Mouse (Mus musculus) midbrain, embryonic 10.5 days (tissue): ENCODE measurements around the gene Ccdc85c. TPM values are rescaled to one million over a fixed set of nuclear protein-coding genes. Genes with fewer than 3 reads are reported as not detected.

Experiments
- DNase-seq: peaks from one replicate; pipeline ENCODE4 v3.0.0-alpha.2; 2017; ENCODE audit warnings: low spot score
- H3K27ac ChIP-seq: fragments of 300-500 bp; sonication (generic); replicated peaks from 2 replicates; pipeline ENCODE4 v1.5.1; 2016; ENCODE audit warnings: mild to moderate bottlenecking
- H3K27me3 ChIP-seq: fragments of 300-500 bp; sonication (generic); 2 replicates; pipeline ENCODE4 v1.6.1; 2016; ENCODE audit warnings: low read depth, mild to moderate bottlenecking; ENCODE audit not compliant: poor library complexity, severe bottlenecking
- H3K36me3 ChIP-seq: fragments of 300-500 bp; sonication (generic); 2 replicates; pipeline ENCODE4 v1.6.1; 2016; ENCODE audit warnings: mild to moderate bottlenecking, moderate library complexity
- H3K4me1 ChIP-seq: fragments of 300-500 bp; sonication (generic); 2 replicates; pipeline ENCODE4 v1.6.1; 2016
- H3K4me3 ChIP-seq: fragments of 300-500 bp; sonication (generic); 2 replicates; pipeline ENCODE4 v1.5.1; 2016; ENCODE audit warnings: mild to moderate bottlenecking, moderate library complexity
- H3K9me3 ChIP-seq: fragments of 300-500 bp; sonication (generic); replicated peaks from 2 replicates; pipeline ENCODE4 v1.6.1; 2016; ENCODE audit warnings: mild to moderate bottlenecking
- WGBS: fragments of 180-500 bp; shearing (Covaris S2); methylation state at CpG from one replicate; pipeline ENCODE4 v1.1.7; 2016; 5-methylcytosine and 5-hydroxymethylcytosine counted together
- polyA plus RNA-seq: library from polyadenylated mRNA; unstranded; fragments of >200 nt; fragmentation: Nextera tagmentation; extraction: Ambion mirVana; gene quantifications from 2 replicates; pipeline ENCODE4 v1.2.1, GENCODE M21; 2016

Gene Ccdc85c
- polyA plus RNA-seq, 1 experiment from 2014 or later, result 12.1 TPM

- DNase-seq, result no peak
- Histone ChIP-seq H3K36me3 (no peaks in the 10 kb centered on the region), H3K9me3 (no peaks in the 10 kb centered on the region), H3K27me3 (no peaks in the 10 kb centered on the region), H3K27ac (no peak overlapping the region), H3K4me3 (no peak overlapping the region), H3K4me1 (peaks cover 9% of the 10 kb centered on the region)
- WGBS, result 89% methylated on average over 3 of the region's 3 CpGs
These were observed 104.8 kb downstream of the Ccdc85c start for GRCm38 (mm10) chr12:108170467-108170866.

GRCm38 (mm10) chr12:108168909-108169308 is 106.3 kb downstream of the Ccdc85c start:
- 85% methylated on average over 3 of the region's 3 CpGs for WGBS

GRCm38 (mm10) chr12:108163706-108164105 is 111.5 kb downstream of the Ccdc85c start:
- no peak for DNase-seq
- no peak overlapping the region for H3K4me3 ChIP-seq
- no peaks in the 10 kb centered on the region for H3K9me3 ChIP-seq
- H3K27me3 ChIP-seq, result no peaks in the 10 kb centered on the region
- no peak overlapping the region for H3K27ac ChIP-seq
- WGBS, result 87% methylated on average over 3 of the region's 3 CpGs
- H3K4me1 ChIP-seq, result no peaks in the 10 kb centered on the region
- H3K36me3 ChIP-seq, result peaks cover 57% of the 10 kb centered on the region

More at GRCm38 (mm10) chr12:108168909-108169308, 106.3 kb downstream of the Ccdc85c start:
- Histone ChIP-seq H3K27ac (no peak overlapping the region), H3K9me3 (no peaks in the 10 kb centered on the region), H3K27me3 (no peaks in the 10 kb centered on the region), H3K4me3 (no peak overlapping the region), H3K4me1 (peaks cover 2% of the 10 kb centered on the region; the same call in 1 of the 2 replicates), H3K36me3 (peaks cover 6% of the 10 kb centered on the region)
- DNase-seq, result no peak

DNA sequence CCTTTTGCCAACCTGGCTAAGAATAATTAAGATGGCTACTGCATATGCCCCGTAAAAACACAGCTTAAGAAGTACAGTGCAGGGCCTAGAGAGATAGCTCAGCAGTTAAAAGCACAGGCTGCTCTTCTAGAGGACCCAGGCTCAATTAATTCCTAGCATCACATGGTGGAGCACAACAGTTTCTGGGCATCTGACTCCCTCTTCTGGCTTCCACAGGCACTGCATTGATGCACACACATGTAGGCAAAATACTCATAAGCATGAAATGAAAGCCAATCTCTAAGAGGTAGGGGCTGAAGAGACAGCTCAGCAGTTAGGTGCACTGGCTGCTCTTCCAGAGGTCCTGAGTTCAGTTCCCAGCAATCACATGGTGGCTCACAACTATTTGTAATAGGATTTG is 113.2 kb downstream of the Ccdc85c start:
- no peaks in the 10 kb centered on the region for H3K9me3 ChIP-seq
- H3K27me3 ChIP-seq, result no peaks in the 10 kb centered on the region
- peaks cover 70% of the 10 kb centered on the region for H3K36me3 ChIP-seq
- H3K4me3 ChIP-seq, result no peak overlapping the region
- H3K27ac ChIP-seq, result no peak overlapping the region
- 88% methylated on average over 1 of the region's 1 CpGs for WGBS
- no peaks in the 10 kb centered on the region for H3K4me1 ChIP-seq
- DNase-seq, result peak; percentile 33

DNA sequence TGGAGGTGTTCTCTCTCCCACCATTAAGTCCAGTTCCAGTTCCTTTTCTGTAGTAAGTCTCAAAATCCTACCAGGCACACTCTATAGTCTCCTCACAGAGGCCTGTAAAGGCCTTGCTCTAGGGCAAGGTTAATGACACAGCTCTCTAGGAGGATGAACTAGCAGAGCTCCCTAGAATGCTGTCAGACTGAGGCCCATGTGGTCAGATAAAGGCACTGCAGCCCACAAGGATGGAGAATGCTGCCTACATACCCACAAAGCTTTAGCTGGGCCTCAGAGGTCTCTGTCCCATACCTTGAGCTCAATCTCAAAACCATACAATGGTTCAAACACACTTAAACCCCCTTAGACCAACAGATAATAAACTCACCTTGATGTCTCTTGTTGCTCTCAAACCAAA is 115.4 kb downstream of the Ccdc85c start:
- Histone ChIP-seq H3K4me3 (no peak overlapping the region), H3K9me3 (no peaks in the 10 kb centered on the region), H3K36me3 (peaks cover 87% of the 10 kb centered on the region), H3K27ac (no peak overlapping the region), H3K4me1 (no peaks in the 10 kb centered on the region), H3K27me3 (no peaks in the 10 kb centered on the region)
- DNase-seq, result no peak

Other genes with a start within 250 kb of the Ccdc85c start
- 77.8 and 77.9 TPM in 2 replicates for gene Setd3, start 96.1 kb downstream of the Ccdc85c start, polyA plus RNA-seq
- 3.3 and 3.5 TPM in 2 replicates for gene Ccnk, start 95.8 kb downstream of the Ccdc85c start, polyA plus RNA-seq
- gene Hhipl1, start 30.8 kb upstream of the Ccdc85c start, polyA plus RNA-seq, result 3.7 and 5.1 TPM in 2 replicates
- 17.5 and 19.4 TPM in 2 replicates for gene Cyp46a1, start 59.0 kb upstream of the Ccdc85c start, polyA plus RNA-seq
- gene Eml1, start 95.5 kb upstream of the Ccdc85c start, polyA plus RNA-seq, result 121 and 123 TPM in 2 replicates